Mouse (Mus musculus) right cerebral cortex, adult 18-20 months (tissue): ENCODE results near the gene Rorc.
A peak's percentile ranks its signal among the peaks of the same experiment; 100 is the strongest.

Experiments
- DNase-seq: peaks from one replicate; pipeline ENCODE4 v3.0.0; 2022; ENCODE audit warnings: mixed read lengths

Rorc gene

GRCm38 (mm10) chr3:94377028-94377923 is 4.7 kb downstream of the Rorc start:
- no peak for DNase-seq

- DNase-seq = peak; percentile 41
Observed at GRCm38 (mm10) chr3:94379831-94380510, 7.4 kb downstream of the Rorc start.

- no peak for DNase-seq
Observed at GRCm38 (mm10) chr3:94382308-94382707, 9.7 kb downstream of the Rorc start.

- DNase-seq = no peak
Observed at GRCm38 (mm10) chr3:94383476-94383875, 10.9 kb downstream of the Rorc start.

GRCm38 (mm10) chr3:94386671-94387070 is 14.1 kb downstream of the Rorc start:
- DNase-seq = no peak

GRCm38 (mm10) chr3:94387391-94387790 is 14.8 kb downstream of the Rorc start:
- DNase-seq = no peak

GRCm38 (mm10) chr3:94388047-94388446 is 15.5 kb downstream of the Rorc start:
- no peak for DNase-seq

GRCm38 (mm10) chr3:94389420-94389819 is 16.8 kb downstream of the Rorc start:
- DNase-seq = no peak

GRCm38 (mm10) chr3:94391001-94391400 is 18.4 kb downstream of the Rorc start:
- no peak for DNase-seq

GRCm38 (mm10) chr3:94392128-94392527 is 19.5 kb downstream of the Rorc start:
- DNase-seq = no peak

- no peak for DNase-seq
Observed at GRCm38 (mm10) chr3:94393049-94393448, 20.5 kb downstream of the Rorc start.

- DNase-seq = no peak
Observed at GRCm38 (mm10) chr3:94396336-94396735, 23.7 kb downstream of the Rorc start.

GRCm38 (mm10) chr3:94396851-94397250 is 24.3 kb downstream of the Rorc start:
- DNase-seq = no peak

- DNase-seq = no peak
Observed at GRCm38 (mm10) chr3:94398217-94398616, 25.6 kb downstream of the Rorc start, which contains the start of gene Lingo4. TSS of gene Lingo4 (plus strand) at chr3:94398517.

- DNase-seq = peak; percentile 26
Observed at GRCm38 (mm10) chr3:94398943-94399481, 26.4 kb downstream of the Rorc start.

- no peak for DNase-seq
Observed at GRCm38 (mm10) chr3:94399663-94400310, 27.2 kb downstream of the Rorc start.

GRCm38 (mm10) chr3:94402451-94402850 is 29.9 kb downstream of the Rorc start:
- no peak for DNase-seq

GRCm38 (mm10) chr3:94404366-94405054 is 31.9 kb downstream of the Rorc start:
- peak; percentile 69 for DNase-seq

- DNase-seq = no peak
Observed at GRCm38 (mm10) chr3:94405561-94405960, 33.0 kb downstream of the Rorc start.

GRCm38 (mm10) chr3:94412530-94412929 is 39.9 kb downstream of the Rorc start:
- no peak for DNase-seq

GRCm38 (mm10) chr3:94413031-94413679 is 40.6 kb downstream of the Rorc start, which contains the start of gene Tdrkh:
TSS of gene Tdrkh (plus strand) at chr3:94413273.
- peak; percentile 99 for DNase-seq

GRCm38 (mm10) chr3:94430980-94431379 is 58.4 kb downstream of the Rorc start:
- no peak for DNase-seq
